Mouse (Mus musculus) kidney, adult 2 months (tissue): ENCODE data around the gene Mycbpap.

ENCODE experiments used
- CTCF ChIP-seq: fragments of 200-500 bp; conservative IDR thresholded peaks from 2 replicates; pipeline ENCODE4 v1.5.1; 2011; ENCODE audit warnings: low read depth, mild to moderate bottlenecking, control low read depth, low read length, moderate library complexity, mixed read lengths; ENCODE audit not compliant: insufficient read depth, insufficient read length
- POLR2A ChIP-seq: fragments of 200-500 bp; IDR thresholded peaks from one replicate; pipeline ENCODE4 v1.6.1; 2011; ENCODE audit warnings: low read depth, low read length, control low read depth

DNA sequence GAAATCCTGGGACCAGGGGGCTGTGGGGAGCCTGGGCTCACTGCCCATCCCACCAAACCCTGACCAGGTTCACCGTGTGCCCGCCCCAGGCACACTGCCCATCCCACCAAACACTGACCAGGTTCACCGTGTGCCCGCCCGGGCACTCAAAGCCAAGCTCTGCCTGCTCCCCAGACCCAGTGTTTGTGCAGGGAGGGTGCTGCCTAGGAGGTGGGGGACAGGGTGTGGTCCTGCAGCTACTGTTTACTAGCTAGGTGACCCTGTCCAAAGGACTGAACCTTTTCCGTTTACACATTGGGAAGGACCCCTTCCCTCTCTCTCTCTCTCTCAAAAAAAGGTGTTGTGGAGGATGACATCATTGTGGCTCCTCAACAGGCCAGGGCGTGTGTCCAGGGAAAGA is 45.8 kb upstream of the Mycbpap start:
- TF ChIP-seq CTCF (no peak), POLR2A (no peak)
